Mouse (Mus musculus) MEL (cell line): ENCODE data around the gene Naa35. TPM values are rescaled to one million over a fixed set of nuclear protein-coding genes. Genes with fewer than 3 reads are reported as not detected.

Experiments
- DNase-seq: peaks from one replicate; pipeline ENCODE4 v3.0.0; 2011; ENCODE audit warnings: low read depth, low spot score
- H3K27ac ChIP-seq: 2 replicates; pipeline ENCODE4 v1.5.1; 2012; ENCODE audit warnings: low read depth, mild to moderate bottlenecking, control low read depth, low read length, moderate library complexity; ENCODE audit not compliant: control insufficient read depth
- H3K27me3 ChIP-seq, 2 experiments: fragments of 150-350 bp in 1 of 2; sonication (generic) in 1 of 2; 2 replicates each; pipeline ENCODE4 v1.6.1; 2012; ENCODE audit warnings: low read length in 2 of 2, mild to moderate bottlenecking in 2 of 2, improper control_type of control experiment in 1 of 2, moderate library complexity in 1 of 2; ENCODE audit not compliant: insufficient read depth in 2 of 2, control insufficient read depth in 1 of 2
- H3K36me3 ChIP-seq, 2 experiments: 2 replicates each; pipeline ENCODE4 v1.6.1; 2012 to 2014; ENCODE audit warnings: low read length in 2 of 2, improper control_type of control experiment in 1 of 2, inconsistent platforms in 1 of 2, mild to moderate bottlenecking in 1 of 2; ENCODE audit not compliant: insufficient read depth in 2 of 2, control insufficient read depth in 1 of 2
- H3K4me1 ChIP-seq, 2 experiments: fragments of 150-350 bp in 1 of 2; sonication (generic) in 1 of 2; 2 replicates each; pipeline ENCODE4 v1.6.1; 2012; ENCODE audit warnings: low read length in 2 of 2, improper control_type of control experiment in 1 of 2, mild to moderate bottlenecking in 1 of 2; ENCODE audit not compliant: insufficient read depth in 2 of 2, control insufficient read depth in 1 of 2
- H3K4me3 ChIP-seq, 2 experiments: fragments of 150-350 bp in 1 of 2; sonication (generic) in 1 of 2; 2 replicates each; pipeline ENCODE4 v1.5.1; 2012; ENCODE audit warnings: low read depth in 2 of 2, low read length in 2 of 2, mild to moderate bottlenecking in 2 of 2, moderate library complexity in 2 of 2, control low read depth in 1 of 2, improper control_type of control experiment in 1 of 2; ENCODE audit not compliant: control insufficient read depth in 1 of 2, insufficient read depth in 1 of 2
- H3K79me2 ChIP-seq: 2 replicates; pipeline ENCODE4 v1.6.1; 2012; ENCODE audit warnings: mild to moderate bottlenecking, low read length, moderate library complexity; ENCODE audit not compliant: control insufficient read depth, poor library complexity, insufficient read depth
- H3K9ac ChIP-seq: 2 replicates; pipeline ENCODE4 v1.6.1; 2012; ENCODE audit warnings: low read depth, mild to moderate bottlenecking, control low read depth, low read length, moderate library complexity; ENCODE audit not compliant: control insufficient read depth, poor library complexity, severe bottlenecking
- H3K9me3 ChIP-seq: fragments of 150-350 bp; sonication (generic); replicated peaks from 2 replicates; pipeline ENCODE4 v1.6.1; 2012; ENCODE audit warnings: mild to moderate bottlenecking, low read length, improper control_type of control experiment, moderate library complexity; ENCODE audit not compliant: insufficient read depth
- CHD1 ChIP-seq: IDR thresholded peaks from 2 replicates; pipeline ENCODE4 v1.6.1; 2012; ENCODE audit warnings: low read depth, mild to moderate bottlenecking, inconsistent platforms, low read length, improper control_type of control experiment
- CHD2 ChIP-seq: IDR thresholded peaks from 2 replicates; pipeline ENCODE4 v1.6.1; 2011; ENCODE audit warnings: low read length, improper control_type of control experiment
- CTCF ChIP-seq, 3 experiments: IDR thresholded peaks in 2 of 3; conservative IDR thresholded peaks in 1 of 3; 2 replicates each; pipeline ENCODE4 v1.5.1; 2011 to 2012; ENCODE audit warnings: low read length in 3 of 3, low read depth in 2 of 3, mild to moderate bottlenecking in 2 of 3, improper control_type of control experiment in 1 of 3, inconsistent platforms in 1 of 3, mixed read lengths in 1 of 3, moderate library complexity in 1 of 3; ENCODE audit not compliant: control insufficient read depth in 1 of 3, insufficient read depth in 1 of 3, poor library complexity in 1 of 3, severe bottlenecking in 1 of 3
- ETS1 ChIP-seq: IDR thresholded peaks from 2 replicates; pipeline ENCODE4 v1.6.1; 2012; ENCODE audit warnings: low read depth, mild to moderate bottlenecking, inconsistent platforms, low read length, improper control_type of control experiment, moderate library complexity
- GABPA ChIP-seq: IDR thresholded peaks from 2 replicates; pipeline ENCODE4 v1.6.1; 2012; ENCODE audit warnings: low read depth, mild to moderate bottlenecking, inconsistent platforms, low read length, improper control_type of control experiment, moderate library complexity
- JUND ChIP-seq: IDR thresholded peaks from 2 replicates; pipeline ENCODE4 v1.6.1; 2011; ENCODE audit warnings: low read depth, mild to moderate bottlenecking, improper control_type of control experiment, low read length
- KAT2A ChIP-seq: conservative IDR thresholded peaks from 2 replicates; pipeline ENCODE4 v1.6.1; 2012; ENCODE audit warnings: low read depth, low read length, improper control_type of control experiment, inconsistent platforms
- MAX ChIP-seq: IDR thresholded peaks from 2 replicates; pipeline ENCODE4 v1.6.1; 2011; ENCODE audit warnings: low read length, improper control_type of control experiment
- MAZ ChIP-seq: IDR thresholded peaks from 2 replicates; pipeline ENCODE4 v1.6.1; 2012; ENCODE audit warnings: low read depth, mild to moderate bottlenecking, inconsistent platforms, low read length, improper control_type of control experiment
- MEF2A ChIP-seq: IDR thresholded peaks from 2 replicates; pipeline ENCODE4 v1.6.1; 2014; ENCODE audit warnings: low read depth, mild to moderate bottlenecking, inconsistent platforms, low read length, improper control_type of control experiment; ENCODE audit not compliant: poor library complexity, insufficient replicate concordance, severe bottlenecking; ENCODE audit errors: extremely low read depth
- MXI1 ChIP-seq: IDR thresholded peaks from 2 replicates; pipeline ENCODE4 v1.6.1; 2011; ENCODE audit warnings: mild to moderate bottlenecking, low read depth, low read length, improper control_type of control experiment
- MYB ChIP-seq: IDR thresholded peaks from 2 replicates; pipeline ENCODE4 v1.6.1; 2011; ENCODE audit warnings: mild to moderate bottlenecking, low read depth, low read length, improper control_type of control experiment
- NELFE ChIP-seq: IDR thresholded peaks from 2 replicates; pipeline ENCODE4 v1.6.1; 2011; ENCODE audit warnings: low read depth, low read length, improper control_type of control experiment
- NRF1 ChIP-seq: IDR thresholded peaks from 2 replicates; pipeline ENCODE4 v1.6.1; 2014; ENCODE audit warnings: low read depth, mild to moderate bottlenecking, inconsistent platforms, low read length, improper control_type of control experiment, moderate library complexity; ENCODE audit not compliant: poor library complexity, insufficient read depth, severe bottlenecking
- RCOR1 ChIP-seq: IDR thresholded peaks from 2 replicates; pipeline ENCODE4 v1.6.1; 2012; ENCODE audit warnings: low read depth, mild to moderate bottlenecking, inconsistent platforms, low read length, improper control_type of control experiment
- SIN3A ChIP-seq: IDR thresholded peaks from 2 replicates; pipeline ENCODE4 v1.6.1; 2012; ENCODE audit warnings: low read length, improper control_type of control experiment, inconsistent platforms
- TAL1 ChIP-seq: IDR thresholded peaks from 2 replicates; pipeline ENCODE4 v1.6.1; 2012; ENCODE audit warnings: mild to moderate bottlenecking, inconsistent platforms, low read length, moderate library complexity, mixed read lengths
- TBP ChIP-seq: IDR thresholded peaks from 2 replicates; pipeline ENCODE4 v1.8.0; 2011; ENCODE audit warnings: low read depth, low read length, improper control_type of control experiment
- TCF12 ChIP-seq: IDR thresholded peaks from 2 replicates; pipeline ENCODE4 v1.6.1; 2014; ENCODE audit warnings: low read depth, mild to moderate bottlenecking, inconsistent platforms, low read length, improper control_type of control experiment, moderate library complexity
- UBTF ChIP-seq: IDR thresholded peaks from 2 replicates; pipeline ENCODE4 v1.6.1; 2012; ENCODE audit warnings: low read depth, mild to moderate bottlenecking, inconsistent platforms, low read length, improper control_type of control experiment, moderate library complexity, borderline replicate concordance; ENCODE audit not compliant: insufficient read depth
- ZC3H11A ChIP-seq: IDR thresholded peaks from 2 replicates; pipeline ENCODE4 v1.6.1; 2012; ENCODE audit warnings: low read depth, mild to moderate bottlenecking, inconsistent platforms, low read length, improper control_type of control experiment
- ZKSCAN1 ChIP-seq: IDR thresholded peaks from 2 replicates; pipeline ENCODE4 v1.6.1; 2012; ENCODE audit warnings: low read depth, mild to moderate bottlenecking, inconsistent platforms, low read length, improper control_type of control experiment, moderate library complexity
- ZMIZ1 ChIP-seq: IDR thresholded peaks from 2 replicates; pipeline ENCODE4 v1.6.1; 2012; ENCODE audit warnings: low read depth, mild to moderate bottlenecking, inconsistent platforms, low read length, improper control_type of control experiment, moderate library complexity
- polyA plus RNA-seq, 2 experiments: library from polyadenylated mRNA; stranded (reverse) in 1 of 2; unstranded in 1 of 2; fragments of >175 nt in 1 of 2; fragments of >200 nt in 1 of 2; gene quantifications; 2 replicates each; pipeline versions ENCODE4 v1.2.1 to v1.2.4; 2012; ENCODE audit warnings: low replicate concordance in 2 of 2, low read depth in 1 of 2; ENCODE audit not compliant: insufficient read length in 2 of 2, insufficient read depth in 1 of 2, missing spikeins in 1 of 2
- total RNA-seq: library from RNA; depleted of rRNA; stranded (reverse); fragments of 300-350 nt; gene quantifications from 2 replicates; pipeline ENCODE4 v1.2.3, GENCODE M21; 2012

Gene Naa35
- total and polyA plus RNA-seq, 3 experiments: 19.5 to 44.4 TPM; not detected in 1

GRCm38 (mm10) chr13:59615152-59615551 lies 30.1 kb downstream of the Naa35 start:
- Histone ChIP-seq H3K4me3 (no peak overlapping the region), H3K27me3 (no peaks in the 10 kb centered on the region), H3K27ac (no peak overlapping the region), H3K79me2 (no peaks in the 10 kb centered on the region), H3K36me3 (peaks cover 0 to 2% of the 10 kb centered on the region in 2 experiments; a peak in 2 of 4 replicates), H3K9me3 (no peaks in the 10 kb centered on the region), H3K9ac (no peak overlapping the region), H3K4me1 (no peaks in the 10 kb centered on the region)
- TF ChIP-seq CHD1: no peak
- no peak for TF ChIP-seq MEF2A
- TF ChIP-seq MAX: no peak
- no peak for TF ChIP-seq ETS1
- no peak for TF ChIP-seq MXI1
- no peak for TF ChIP-seq ZKSCAN1
- TF ChIP-seq SIN3A: no peak
- TF ChIP-seq RCOR1: no peak
- no peak for TF ChIP-seq KAT2A
- no peak for TF ChIP-seq ZMIZ1
- TF ChIP-seq TCF12: no peak
- no peak for TF ChIP-seq TBP
- no peak for DNase-seq

- DNase-seq: no peak
- Histone ChIP-seq H3K9ac (no peak overlapping the region), H3K27ac (no peak overlapping the region), H3K9me3 (no peaks in the 10 kb centered on the region), H3K27me3 (no peaks in the 10 kb centered on the region), H3K79me2 (no peaks in the 10 kb centered on the region), H3K4me1 (no peaks in the 10 kb centered on the region), H3K36me3 (peaks cover 0 to 2% of the 10 kb centered on the region in 2 experiments; a peak in 2 of 4 replicates), H3K4me3 (no peak overlapping the region)
- TF ChIP-seq ZC3H11A (no peak), UBTF (no peak)
Measured at GRCm38 (mm10) chr13:59615554-59615953, 30.5 kb downstream of the Naa35 start.

- H3K4me1 ChIP-seq: no peaks in the 10 kb centered on the region
- H3K27me3 ChIP-seq: no peaks in the 10 kb centered on the region
- no peak overlapping the region for H3K4me3 ChIP-seq
- DNase-seq: no peak
- no peak for TF ChIP-seq JUND
- TF ChIP-seq TAL1: no peak
- no peak for TF ChIP-seq GABPA
- TF ChIP-seq NELFE: no peak
- no peak for TF ChIP-seq CTCF (IDR thresholded peaks at IDR 0.05 in 2 of 3, conservative IDR thresholded peaks at IDR 0.05 in 1 of 3; ENCODE audit: control insufficient read depth in 1 of 3, insufficient read depth in 1 of 3, low read depth in 2 of 3, low read length in 3 of 3, poor library complexity in 1 of 3, severe bottlenecking in 1 of 3)
- no peak for TF ChIP-seq TBP
- no peak for TF ChIP-seq MEF2A
- TF ChIP-seq RCOR1: no peak
- TF ChIP-seq ZMIZ1: no peak
- no peak for TF ChIP-seq CHD2
- no peak for TF ChIP-seq MYB
- TF ChIP-seq TCF12: no peak
- no peak for TF ChIP-seq NRF1
- no peak for TF ChIP-seq MAZ
- no peak overlapping the region for H3K27ac ChIP-seq
- no peak overlapping the region for H3K9ac ChIP-seq
- H3K36me3 ChIP-seq: peaks cover 0 to 5% of the 10 kb centered on the region in 2 experiments; a peak in 2 of 4 replicates
- H3K79me2 ChIP-seq: no peaks in the 10 kb centered on the region
- no peaks in the 10 kb centered on the region for H3K9me3 ChIP-seq
Measured at GRCm38 (mm10) chr13:59618463-59618862, 33.4 kb downstream of the Naa35 start.
